Mouse (Mus musculus) forebrain, embryonic 13.5 days (tissue): ENCODE measurements around the gene Opa3. TPM values are rescaled to one million over a fixed set of nuclear protein-coding genes. Genes with fewer than 3 reads are reported as not detected.

Source experiments
- ATAC-seq: fragments of 200-750 bp; cut with Nextera tagmentation; 2 replicates; pipeline ENCODE4 v1.8.0; 2017
- H3K27ac ChIP-seq: fragments of 300-500 bp; sonication (generic); 2 replicates; pipeline ENCODE4 v1.5.1; 2015; ENCODE audit warnings: inconsistent platforms, mild to moderate bottlenecking, moderate library complexity
- H3K27me3 ChIP-seq: fragments of 300-500 bp; sonication (generic); 2 replicates; pipeline ENCODE4 v1.6.1; 2015; ENCODE audit warnings: mild to moderate bottlenecking, inconsistent platforms
- H3K36me3 ChIP-seq: fragments of 300-500 bp; sonication (generic); 2 replicates; pipeline ENCODE4 v1.6.1; 2015; ENCODE audit warnings: mild to moderate bottlenecking, inconsistent platforms; ENCODE audit not compliant: poor library complexity, severe bottlenecking
- H3K4me1 ChIP-seq: fragments of 300-500 bp; sonication (generic); 2 replicates; pipeline ENCODE4 v1.6.1; 2015; ENCODE audit warnings: inconsistent platforms
- H3K4me2 ChIP-seq: fragments of 300-500 bp; sonication (generic); 2 replicates; pipeline ENCODE4 v1.6.1; 2015; ENCODE audit warnings: inconsistent platforms, mild to moderate bottlenecking, moderate library complexity
- H3K4me3 ChIP-seq: fragments of 300-500 bp; sonication (generic); 2 replicates; pipeline ENCODE4 v1.5.1; 2015; ENCODE audit warnings: mild to moderate bottlenecking, inconsistent platforms
- H3K9ac ChIP-seq: fragments of 300-500 bp; sonication (generic); 2 replicates; pipeline ENCODE4 v1.6.1; 2015; ENCODE audit warnings: mild to moderate bottlenecking, inconsistent platforms
- H3K9me3 ChIP-seq: fragments of 300-500 bp; sonication (generic); replicated peaks from 2 replicates; pipeline ENCODE4 v1.6.1; 2016; ENCODE audit warnings: inconsistent platforms
- WGBS: fragments of 180-500 bp; shearing (Covaris S2); methylation state at CpG from one replicate; pipeline ENCODE4 v1.1.7; 2015; 5-methylcytosine and 5-hydroxymethylcytosine counted together
- polyA plus RNA-seq: library from polyadenylated mRNA; unstranded; fragments of >200 nt; fragmentation: Nextera tagmentation; extraction: Ambion mirVana; gene quantifications from 2 replicates; pipeline ENCODE4 v1.2.1, GENCODE M21; 2015

Gene Opa3
- polyA plus RNA-seq, 1 experiment from 2014 or later: 42.1 TPM

DNA sequence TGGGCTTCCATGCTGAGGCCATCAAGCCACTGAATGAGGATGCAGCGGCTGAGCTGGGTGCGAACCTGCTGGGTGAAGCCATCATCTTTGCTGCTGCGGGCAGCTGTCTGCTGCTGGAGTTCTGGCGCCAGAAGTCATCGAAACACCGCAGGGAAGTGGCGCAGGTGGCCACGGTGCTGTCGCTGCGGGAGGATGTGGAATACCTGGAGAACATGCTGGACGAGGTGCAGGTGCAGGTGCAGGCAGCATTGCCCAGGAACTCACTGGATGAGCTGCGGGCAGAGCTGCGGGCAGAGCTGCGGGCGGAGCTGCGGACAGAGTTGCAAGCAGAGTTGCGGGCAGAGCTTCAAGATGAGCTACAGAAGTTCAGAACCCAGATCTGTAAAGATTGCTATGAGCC lies 27.3 kb downstream of the Opa3 start:
- Histone ChIP-seq H3K9me3 (no peaks in the 10 kb centered on the region), H3K27me3 (no peaks in the 10 kb centered on the region), H3K36me3 (peaks cover 56% of the 10 kb centered on the region), H3K4me2 (no peak overlapping the region), H3K9ac (no peak overlapping the region), H3K4me1 (no peaks in the 10 kb centered on the region), H3K4me3 (no peak overlapping the region), H3K27ac (no peak overlapping the region)
- ATAC-seq: no peak
- 90% methylated on average over 17 of the region's 17 CpGs for WGBS

DNA sequence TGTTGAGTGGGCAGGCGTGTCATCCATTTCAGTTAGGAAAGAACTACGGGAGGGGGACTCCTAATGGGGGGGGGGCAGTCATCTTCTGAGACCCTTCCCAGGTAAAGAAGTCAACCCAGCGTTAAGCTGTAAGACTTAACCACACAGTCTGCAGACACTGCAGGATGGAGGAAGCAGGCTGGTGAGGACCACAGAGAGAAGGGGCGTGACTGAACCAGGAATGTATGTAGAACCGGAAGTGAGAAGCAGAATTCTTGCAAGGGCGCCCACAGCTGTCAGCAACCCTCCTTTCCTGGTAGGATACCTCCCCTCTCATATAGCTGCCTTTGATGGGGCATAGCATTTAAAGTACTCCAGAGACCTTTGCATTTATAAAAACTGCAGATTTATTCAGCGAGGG lies 28.4 kb downstream of the Opa3 start:
- Histone ChIP-seq H3K4me1 (no peaks in the 10 kb centered on the region), H3K27ac (no peak overlapping the region), H3K9ac (no peak overlapping the region), H3K36me3 (peaks cover 66% of the 10 kb centered on the region), H3K27me3 (no peaks in the 10 kb centered on the region), H3K4me2 (no peak overlapping the region), H3K9me3 (no peaks in the 10 kb centered on the region), H3K4me3 (no peak overlapping the region)
- 89% methylated on average over 7 of the region's 7 CpGs for WGBS
- no peak for ATAC-seq

DNA sequence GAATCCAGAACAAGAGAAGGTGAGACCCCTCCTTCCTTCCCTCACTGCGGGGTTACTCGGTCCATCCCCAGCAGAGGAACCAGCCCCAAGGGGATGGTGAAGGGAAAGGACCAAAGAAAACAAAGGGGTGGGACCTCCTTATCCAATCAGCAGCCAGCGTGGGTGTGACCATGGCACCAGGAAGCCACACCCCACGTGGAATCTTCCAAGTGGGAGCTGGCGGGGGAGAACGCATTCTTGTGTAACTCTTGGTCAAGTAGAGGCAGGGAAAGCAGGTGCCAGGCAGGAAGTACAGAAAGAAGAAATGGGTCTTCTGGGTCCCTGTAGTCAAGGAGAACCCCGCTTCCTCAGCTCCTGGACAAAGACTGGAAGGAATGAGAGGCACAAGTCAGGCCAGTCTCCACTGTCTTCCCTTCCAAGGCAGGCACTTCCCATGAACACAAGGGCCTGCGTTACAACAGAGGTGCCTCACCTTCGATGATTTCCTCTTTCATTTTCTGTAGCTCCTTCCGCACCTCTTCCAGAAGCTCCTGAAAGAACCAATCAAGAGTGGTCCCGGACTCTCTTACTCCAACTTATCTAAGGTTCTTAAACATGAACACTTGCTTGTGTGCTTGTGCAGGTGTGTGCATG lies 29.4 kb downstream of the Opa3 start:
- H3K4me2 ChIP-seq: no peak overlapping the region
- H3K4me1 ChIP-seq: no peaks in the 10 kb centered on the region
- H3K9ac ChIP-seq: no peak overlapping the region
- no peaks in the 10 kb centered on the region for H3K9me3 ChIP-seq
- no peaks in the 10 kb centered on the region for H3K27me3 ChIP-seq
- H3K27ac ChIP-seq: no peak overlapping the region
- WGBS: 34% methylated on average over 11 of the region's 11 CpGs
- peaks cover 74% of the 10 kb centered on the region for H3K36me3 ChIP-seq
- no peak overlapping the region for H3K4me3 ChIP-seq
- peak; percentile 75; the same call in 1 of the 2 replicates for ATAC-seq

DNA sequence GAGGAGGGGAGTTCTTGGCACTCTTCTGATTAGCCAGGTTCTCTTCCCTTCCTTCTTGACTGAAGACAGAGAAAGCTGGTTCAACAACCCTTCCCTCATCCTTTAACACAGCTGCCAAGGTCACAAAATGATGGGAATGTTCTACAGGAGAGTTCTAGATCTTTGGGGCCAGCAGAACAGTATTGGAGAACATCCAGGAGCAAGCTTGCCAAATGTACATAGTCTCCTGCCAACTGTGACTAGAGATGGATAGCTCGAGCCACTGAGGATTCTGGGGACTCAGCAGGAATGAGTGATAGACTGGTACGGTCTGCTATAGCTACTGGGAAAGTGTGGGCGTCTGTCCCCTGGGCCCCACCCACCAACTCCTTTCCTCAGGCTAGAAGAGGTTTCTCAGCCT lies 30.2 kb downstream of the Opa3 start:
- ATAC-seq: no peak
- H3K27me3 ChIP-seq: no peaks in the 10 kb centered on the region
- peaks cover 83% of the 10 kb centered on the region for H3K36me3 ChIP-seq
- 82% methylated on average over 3 of the region's 3 CpGs for WGBS
- H3K4me1 ChIP-seq: no peaks in the 10 kb centered on the region
- no peak overlapping the region for H3K9ac ChIP-seq
- no peak overlapping the region for H3K27ac ChIP-seq
- H3K9me3 ChIP-seq: no peaks in the 10 kb centered on the region
- no peak overlapping the region for H3K4me2 ChIP-seq
- H3K4me3 ChIP-seq: no peak overlapping the region

DNA sequence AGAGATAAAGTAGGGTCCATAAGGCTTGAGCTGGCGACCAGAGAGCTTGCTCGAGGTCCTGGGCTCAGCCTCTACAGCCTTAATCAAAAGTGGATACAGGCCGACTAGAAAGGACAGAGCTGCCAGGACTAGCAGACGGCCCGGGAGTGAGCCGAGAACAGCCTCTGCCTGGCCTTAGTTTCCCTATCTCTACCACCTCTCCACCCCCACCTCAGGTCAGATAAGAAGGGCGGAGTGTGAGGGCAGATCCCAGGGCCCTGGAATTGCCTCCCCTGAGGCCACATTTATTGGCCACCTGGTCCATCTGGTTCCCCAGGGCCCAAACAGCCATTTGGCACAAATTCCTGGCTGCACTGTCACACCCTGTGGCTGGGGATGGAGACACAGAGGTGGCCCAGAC lies 37.0 kb downstream of the Opa3 start:
- no peak for ATAC-seq
- Histone ChIP-seq H3K4me3 (no peak overlapping the region), H3K27me3 (no peaks in the 10 kb centered on the region), H3K4me1 (peaks cover 13% of the 10 kb centered on the region), H3K27ac (no peak overlapping the region), H3K4me2 (no peak overlapping the region), H3K36me3 (peaks cover 49% of the 10 kb centered on the region), H3K9ac (no peak overlapping the region), H3K9me3 (no peaks in the 10 kb centered on the region)
- WGBS: 94% methylated on average over 5 of the region's 7 CpGs

DNA sequence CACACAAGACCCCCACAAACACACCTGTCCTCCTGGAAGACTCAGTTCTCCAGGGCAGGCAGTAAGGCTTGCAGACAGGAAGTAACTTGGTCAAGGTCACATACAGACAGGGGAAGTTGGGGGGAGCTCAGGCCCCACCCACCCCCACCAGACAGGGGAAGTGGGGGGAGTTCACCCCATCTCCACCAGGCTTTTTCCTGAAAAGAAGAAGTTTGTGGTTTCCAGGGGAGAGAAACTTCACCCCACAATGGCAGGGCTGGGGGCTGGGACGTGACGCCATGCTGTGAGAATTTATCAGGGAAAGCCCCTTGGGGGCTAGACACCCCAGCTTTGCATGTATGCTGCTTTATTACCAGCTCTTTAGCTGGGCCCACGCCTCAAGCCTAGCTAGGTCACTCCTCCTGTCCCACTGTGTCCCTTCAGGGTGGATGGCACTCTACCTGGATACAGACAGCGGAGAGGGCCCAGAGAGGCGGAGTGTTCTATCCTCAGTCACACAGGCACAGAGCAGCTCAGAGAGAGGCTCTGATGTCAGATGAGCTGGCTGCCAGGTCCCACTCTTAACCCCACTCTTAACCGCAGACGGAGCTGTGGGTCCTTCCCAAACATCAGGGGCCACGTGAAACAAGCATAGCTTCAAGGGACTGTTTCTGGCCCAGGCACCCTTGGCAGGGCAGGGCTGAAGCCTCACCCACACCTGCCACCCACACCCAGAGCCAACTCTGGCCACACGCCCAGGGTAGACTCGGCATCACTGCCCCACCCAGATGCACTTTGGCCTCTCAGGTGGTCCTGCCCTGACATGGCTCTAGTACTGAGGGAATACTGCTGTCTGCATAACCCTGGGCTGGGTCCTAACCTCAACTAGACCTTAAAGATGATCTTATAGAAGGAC lies 38.0 kb downstream of the Opa3 start:
- 83% methylated on average over 10 of the region's 10 CpGs for WGBS
- no peak for ATAC-seq
- H3K4me1 ChIP-seq: peaks cover 23% of the 10 kb centered on the region
- 0 out of 2 replicates have a peak overlapping the region, but pooled peaks have one; percentile 3 for H3K9ac ChIP-seq
- H3K9me3 ChIP-seq: no peaks in the 10 kb centered on the region
- H3K27ac ChIP-seq: no peak overlapping the region
- H3K4me3 ChIP-seq: no peak overlapping the region
- H3K4me2 ChIP-seq: no peak overlapping the region
- peaks cover 38% of the 10 kb centered on the region for H3K36me3 ChIP-seq
- H3K27me3 ChIP-seq: no peaks in the 10 kb centered on the region

DNA sequence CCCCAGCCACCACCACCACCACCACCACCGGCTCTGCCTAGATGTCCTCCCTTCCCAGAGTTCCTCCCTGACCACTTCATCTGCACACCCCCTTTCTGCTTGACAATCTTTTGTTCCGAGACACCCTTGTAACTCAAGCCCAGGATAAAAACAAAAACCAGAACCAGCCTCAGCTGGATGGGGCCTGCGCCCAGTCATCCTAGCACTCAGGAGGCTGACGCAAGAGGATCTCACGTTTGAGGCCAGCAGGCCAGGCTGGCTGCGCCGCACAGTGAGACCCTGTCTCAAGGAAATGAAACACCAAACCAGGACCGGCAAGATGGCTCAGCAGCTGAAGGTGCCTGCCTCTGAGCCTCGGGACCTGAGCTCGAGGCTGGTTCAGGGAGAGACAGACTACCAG lies 38.9 kb downstream of the Opa3 start:
- Histone ChIP-seq H3K9me3 (no peaks in the 10 kb centered on the region), H3K27me3 (no peaks in the 10 kb centered on the region), H3K9ac (no peak overlapping the region), H3K4me3 (no peak overlapping the region), H3K36me3 (peaks cover 31% of the 10 kb centered on the region), H3K27ac (no peak overlapping the region), H3K4me1 (peaks cover 23% of the 10 kb centered on the region), H3K4me2 (no peak overlapping the region)
- ATAC-seq: no peak
- 78% methylated on average over 10 of the region's 10 CpGs for WGBS

DNA sequence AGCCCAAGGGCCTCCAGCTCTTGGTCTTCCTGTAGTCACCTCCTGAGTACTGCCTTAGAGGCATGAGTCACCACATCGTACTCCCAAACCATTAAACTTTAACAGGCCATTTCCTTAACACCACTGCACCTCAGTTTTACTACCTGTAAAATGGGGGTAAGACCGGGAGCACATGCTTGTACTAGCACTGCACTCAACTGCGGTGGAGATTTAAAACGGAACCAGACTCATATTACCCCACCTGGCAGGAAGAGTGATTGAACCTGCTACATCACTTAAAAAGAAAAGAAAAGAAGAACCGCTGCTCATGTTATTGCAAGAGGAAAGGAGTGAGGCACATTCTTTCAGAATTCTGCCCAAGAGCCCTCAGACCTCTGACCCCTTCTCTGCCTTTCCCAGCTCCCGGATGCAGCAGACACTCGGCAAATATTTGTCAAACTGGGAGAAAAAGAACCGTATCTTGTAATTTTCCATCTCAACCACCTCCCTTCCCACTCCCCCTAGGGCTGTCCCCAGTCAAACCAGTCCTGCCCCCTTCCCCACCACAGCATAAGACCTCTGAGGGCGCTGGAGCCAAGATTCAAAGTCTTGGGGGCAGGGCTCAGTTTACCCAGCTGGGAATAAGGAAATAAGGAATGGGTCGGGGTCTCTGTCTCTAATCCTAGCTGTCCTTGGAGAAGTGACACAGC lies 41.0 kb downstream of the Opa3 start:
- WGBS: 59% methylated on average over 10 of the region's 10 CpGs
- peaks cover 26% of the 10 kb centered on the region for H3K4me1 ChIP-seq
- no peaks in the 10 kb centered on the region for H3K27me3 ChIP-seq
- H3K9ac ChIP-seq: peak overlapping the region; percentile 92
- peaks cover 11% of the 10 kb centered on the region for H3K36me3 ChIP-seq
- H3K4me2 ChIP-seq: peak overlapping the region; percentile 94
- no peaks in the 10 kb centered on the region for H3K9me3 ChIP-seq
- H3K27ac ChIP-seq: no peak overlapping the region
- no peak for ATAC-seq
- peak overlapping the region; percentile 97 for H3K4me3 ChIP-seq

DNA sequence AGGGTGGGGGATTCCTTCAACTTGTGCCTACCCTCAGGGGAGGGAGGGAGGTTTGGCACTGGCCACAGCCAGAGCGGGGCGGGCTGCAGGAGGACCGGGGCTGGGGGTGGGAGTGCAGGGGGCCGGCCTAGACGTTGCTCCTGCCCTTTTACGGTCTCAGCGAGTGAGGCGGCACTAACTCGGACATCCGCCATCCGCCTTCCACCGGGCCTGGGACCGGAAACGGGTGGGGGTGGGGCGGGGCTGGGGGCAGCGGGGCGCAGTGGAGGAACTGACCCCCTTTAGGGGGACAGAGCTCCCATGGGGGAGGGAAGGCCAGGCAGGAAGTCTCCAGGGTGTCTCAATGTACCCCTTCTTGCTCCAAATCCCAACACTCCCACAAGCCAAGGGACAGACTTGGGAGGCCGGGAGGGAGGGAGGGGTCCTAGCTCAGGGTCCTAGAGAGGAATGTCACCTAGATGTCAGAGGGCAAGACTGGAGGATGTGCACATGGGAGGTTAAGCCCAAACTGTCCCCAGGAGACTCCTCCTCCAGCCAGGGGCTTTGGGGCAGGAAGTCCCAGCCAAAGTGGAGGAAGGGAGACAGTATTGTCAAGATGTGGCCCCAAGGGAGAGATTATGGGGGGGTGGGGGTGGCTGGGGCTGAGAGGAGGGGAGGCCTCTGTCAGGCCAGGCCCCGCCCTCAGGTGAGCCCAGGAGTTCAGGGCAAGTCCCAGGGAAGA lies 41.7 kb downstream of the Opa3 start:
- peaks cover 26% of the 10 kb centered on the region for H3K4me1 ChIP-seq
- H3K4me3 ChIP-seq: peak overlapping the region; percentile 97
- H3K27me3 ChIP-seq: no peaks in the 10 kb centered on the region
- no peak for ATAC-seq
- no peak overlapping the region for H3K27ac ChIP-seq
- H3K4me2 ChIP-seq: peak overlapping the region; percentile 94
- H3K9ac ChIP-seq: peak overlapping the region; percentile 92
- 3% methylated on average over 18 of the region's 19 CpGs for WGBS
- H3K9me3 ChIP-seq: no peaks in the 10 kb centered on the region
- H3K36me3 ChIP-seq: peaks cover 4% of the 10 kb centered on the region; the same call in 1 of the 2 replicates

DNA sequence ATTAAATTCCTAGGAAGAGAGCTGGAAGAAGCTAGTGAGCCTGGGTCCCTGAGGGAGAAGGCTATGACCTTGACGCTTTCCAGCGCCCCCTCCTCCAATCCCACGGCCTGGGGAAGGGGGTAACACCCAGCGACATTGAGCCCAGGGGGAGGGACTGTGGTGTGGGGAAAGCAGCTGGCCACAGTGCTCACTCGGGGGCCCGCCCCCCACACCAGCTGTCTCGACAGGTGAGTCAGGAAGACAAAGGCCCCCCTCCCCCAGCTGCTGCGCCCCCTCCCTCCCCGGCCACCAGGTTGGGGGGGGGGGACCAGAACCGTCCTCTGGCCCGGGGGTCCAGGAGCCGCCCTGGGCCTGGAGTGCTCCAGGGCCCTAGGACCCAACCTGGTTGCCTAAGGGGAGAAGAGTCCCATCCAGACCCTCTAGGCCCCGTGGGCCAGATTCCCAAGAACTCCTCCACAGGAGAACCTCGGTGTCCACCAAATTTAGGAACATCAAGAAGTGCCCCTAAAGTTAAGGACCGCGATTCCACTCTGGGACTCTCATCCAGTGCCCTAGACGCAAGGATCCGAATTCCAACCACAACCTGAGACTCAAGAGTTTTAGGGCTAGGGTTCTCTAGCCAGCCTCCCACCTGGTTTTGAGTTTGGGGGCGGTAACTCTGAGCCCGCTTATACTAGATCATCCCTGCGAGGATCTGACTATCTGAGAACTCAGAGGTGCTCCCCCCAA lies 42.5 kb downstream of the Opa3 start:
- peak overlapping the region; percentile 73; the same call in 1 of the 2 replicates for H3K27ac ChIP-seq
- H3K4me1 ChIP-seq: peaks cover 26% of the 10 kb centered on the region
- peak overlapping the region; percentile 97 for H3K4me3 ChIP-seq
- H3K4me2 ChIP-seq: peak overlapping the region; percentile 94
- no peaks in the 10 kb centered on the region for H3K36me3 ChIP-seq
- no peaks in the 10 kb centered on the region for H3K9me3 ChIP-seq
- WGBS: under 1% methylated on average over 15 of the region's 21 CpGs
- no peak for ATAC-seq
- H3K27me3 ChIP-seq: no peaks in the 10 kb centered on the region
- H3K9ac ChIP-seq: peak overlapping the region; percentile 92
